Mouse (Mus musculus): ENCODE results near the gene Lats2. TPM values are rescaled to one million over a fixed set of nuclear protein-coding genes. Genes with fewer than 3 reads are reported as not detected.
"Not testable (repeated sequence)": the region's sequence is repeated elsewhere in the genome, so short reads cannot be mapped to it uniquely, and the experiment has no call there.

Gene Lats2
- total RNA-seq, 1 experiment from 2014 or later = 68.5 TPM

GRCm38 (mm10) chr14:57664822-57665627 lies 93.2 kb downstream of the Lats2 start, which contains the start of gene Xpo4:
Gene Xpo4, minus strand, starts transcription at chr14:57665430.
- peak; percentile 83 for ATAC-seq (replicated peaks; ENCODE audit: insufficient number of reproducible peaks, low FRiP score, low TSS enrichment, poor library complexity, severe bottlenecking)

DNA sequence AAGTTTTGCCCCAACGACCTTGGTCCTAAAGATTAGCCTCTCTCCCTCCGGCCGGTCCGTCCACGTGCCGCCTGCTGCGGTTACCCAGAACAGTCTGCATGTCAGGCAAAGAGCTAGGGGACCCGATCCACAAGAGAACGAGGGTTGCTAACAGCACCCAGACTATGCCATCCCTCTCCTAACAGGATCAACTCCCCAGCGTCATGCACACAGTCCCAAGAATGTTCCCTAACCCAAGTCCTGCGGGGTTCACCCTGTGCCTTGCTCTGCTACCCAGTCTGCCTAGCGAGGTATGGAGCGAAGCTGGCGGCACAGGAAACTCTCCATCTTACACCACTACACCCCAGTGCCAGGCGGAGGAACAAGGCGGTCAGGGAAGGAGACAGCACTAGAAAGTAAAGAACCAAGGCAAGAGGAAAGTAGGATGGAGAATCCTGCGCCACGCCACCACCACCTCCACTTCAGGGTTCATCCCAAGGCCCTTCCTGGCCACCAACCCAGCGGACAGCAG lies 93.8 kb downstream of the Lats2 start:
- ATAC-seq (replicated peaks; ENCODE audit: insufficient number of reproducible peaks, low FRiP score, low TSS enrichment, poor library complexity, severe bottlenecking) = peak; percentile 44

DNA sequence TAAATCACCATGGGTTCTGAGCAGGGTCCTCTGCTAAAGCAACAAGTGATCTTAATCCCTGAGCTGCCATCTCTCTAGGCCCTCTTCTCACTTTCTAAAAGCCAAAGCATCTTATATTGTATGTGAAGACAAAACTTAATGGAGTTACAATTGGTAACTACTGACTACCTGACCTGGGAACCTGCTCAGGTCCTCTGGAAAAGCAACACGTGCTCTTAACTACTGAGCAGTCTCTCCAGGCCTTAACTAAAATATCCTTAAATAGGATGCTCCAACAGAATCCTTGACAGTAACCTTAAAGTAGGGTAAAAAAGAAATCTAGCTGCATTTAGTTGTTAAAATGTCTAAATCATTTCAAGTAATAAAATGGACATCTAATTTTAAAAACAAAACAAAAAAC lies 94.6 kb downstream of the Lats2 start:
- no peak for ATAC-seq (replicated peaks; ENCODE audit: insufficient number of reproducible peaks, low FRiP score, low TSS enrichment, poor library complexity, severe bottlenecking)

GRCm38 (mm10) chr14:57658301-57658700 lies 99.9 kb downstream of the Lats2 start:
- no peak for ATAC-seq (replicated peaks; ENCODE audit: insufficient number of reproducible peaks, low FRiP score, low TSS enrichment, poor library complexity, severe bottlenecking)

DNA sequence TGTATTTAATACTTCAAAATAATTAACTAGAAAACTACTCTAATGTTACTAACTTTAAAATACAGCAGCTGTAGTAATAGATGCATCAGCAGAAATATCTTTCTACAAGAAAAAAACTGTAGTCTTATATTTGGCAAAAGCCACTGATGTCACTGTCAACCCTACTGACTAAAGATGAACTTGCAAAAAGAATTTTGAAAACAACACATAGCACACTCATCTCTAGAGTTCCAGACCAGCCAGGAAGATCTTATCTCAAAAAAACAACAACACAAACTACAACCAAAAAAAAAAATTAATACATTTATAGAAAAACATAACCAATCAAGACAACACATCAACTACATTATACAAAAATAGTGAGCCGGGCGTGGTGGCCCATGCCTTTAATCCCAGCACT lies 100.7 kb downstream of the Lats2 start:
- ATAC-seq (replicated peaks; ENCODE audit: insufficient number of reproducible peaks, low FRiP score, low TSS enrichment, poor library complexity, severe bottlenecking) = no peak

DNA sequence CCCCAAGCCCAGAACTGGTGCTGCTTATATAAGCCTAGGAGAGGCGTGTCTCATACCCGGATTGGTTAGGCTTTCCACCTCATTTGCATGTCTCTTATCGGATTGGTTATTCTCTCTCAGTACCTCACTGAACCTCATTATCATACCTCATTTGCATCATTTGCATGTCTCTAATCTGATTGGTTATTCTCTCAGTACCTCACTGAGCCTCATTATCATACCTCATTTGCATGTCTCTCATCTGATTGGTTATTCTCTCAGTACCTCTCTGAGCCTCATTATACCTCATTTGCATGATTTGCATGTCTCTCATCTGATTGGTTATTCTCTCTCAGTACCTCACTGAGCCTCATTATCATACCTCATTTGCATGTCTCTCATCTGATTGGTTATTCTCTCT lies 101.7 kb downstream of the Lats2 start:
- ATAC-seq (replicated peaks; ENCODE audit: insufficient number of reproducible peaks, low FRiP score, low TSS enrichment, poor library complexity, severe bottlenecking) = not testable (repeated sequence)

- no peak for ATAC-seq (replicated peaks; ENCODE audit: insufficient number of reproducible peaks, low FRiP score, low TSS enrichment, poor library complexity, severe bottlenecking)
These were observed 108.7 kb downstream of the Lats2 start for GRCm38 (mm10) chr14:57649501-57649900.

DNA sequence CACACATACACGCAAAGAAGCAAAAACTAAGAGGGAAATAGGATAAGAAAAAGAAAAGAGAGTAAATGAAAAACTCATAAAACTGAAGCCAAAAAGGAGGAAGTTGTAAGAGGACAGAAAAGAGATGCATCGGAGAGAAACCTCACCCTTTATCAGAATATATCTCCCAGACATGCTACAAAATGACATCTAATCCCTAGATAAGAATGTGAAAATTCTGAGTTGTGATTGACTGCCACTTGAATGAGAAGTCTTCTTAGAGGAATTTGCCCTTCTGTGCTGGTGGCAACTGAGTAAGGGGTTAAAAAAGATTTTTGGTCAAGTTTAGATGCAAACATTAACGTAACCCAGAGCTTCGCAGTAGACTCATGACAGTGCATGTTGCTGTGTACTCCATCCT lies 112.0 kb downstream of the Lats2 start:
- no peak for ATAC-seq (replicated peaks; ENCODE audit: insufficient number of reproducible peaks, low FRiP score, low TSS enrichment, poor library complexity, severe bottlenecking)

Other genes with a start within 250 kb of the Lats2 start
- gene Il17d, start 233.6 kb downstream of the Lats2 start, total RNA-seq (2017) = not detected in 3 replicates
- gene Eef1akmt1, start 186.8 kb downstream of the Lats2 start, total RNA-seq (2017) = 6.9 to 17.5 TPM (median 7.5 TPM) in 3 replicates
- gene Xpo4, start 93.0 kb downstream of the Lats2 start, total RNA-seq (2017) = 31.5 to 36.8 TPM (median 34.4 TPM) in 3 replicates
- gene Gm49361, start 12.3 kb downstream of the Lats2 start, total RNA-seq (2017) = 0.58 TPM in 1 of 3 replicates, not detected in the others
- 24.4 to 33.4 TPM (median 31.7 TPM) in 3 replicates for gene Sap18, start 39.8 kb upstream of the Lats2 start, total RNA-seq (2017)
- 0.53 to 4.5 TPM (median 0.97 TPM) in 3 replicates for gene Ska3, start 67.8 kb upstream of the Lats2 start, total RNA-seq (2017)
- gene Mrpl57, start 67.8 kb upstream of the Lats2 start, total RNA-seq (2017) = 28.3 to 83.7 TPM (median 43.6 TPM) in 3 replicates
- gene Zdhhc20, start 131.9 kb upstream of the Lats2 start, total RNA-seq (2017) = 99.2 to 138 TPM (median 128 TPM) in 3 replicates
- gene Micu2, start 240.9 kb upstream of the Lats2 start, total RNA-seq (2017) = 110 to 135 TPM (median 128 TPM) in 3 replicates